Mouse (Mus musculus) mesoderm, embryonic 11.5 days (tissue): ENCODE data around the gene Hoxb8.

Source experiments
- DNase-seq: peaks from one replicate; pipeline ENCODE4 v3.0.0-alpha.2; 2012; ENCODE audit warnings: low read depth, low spot score

Hoxb8 gene

DNA sequence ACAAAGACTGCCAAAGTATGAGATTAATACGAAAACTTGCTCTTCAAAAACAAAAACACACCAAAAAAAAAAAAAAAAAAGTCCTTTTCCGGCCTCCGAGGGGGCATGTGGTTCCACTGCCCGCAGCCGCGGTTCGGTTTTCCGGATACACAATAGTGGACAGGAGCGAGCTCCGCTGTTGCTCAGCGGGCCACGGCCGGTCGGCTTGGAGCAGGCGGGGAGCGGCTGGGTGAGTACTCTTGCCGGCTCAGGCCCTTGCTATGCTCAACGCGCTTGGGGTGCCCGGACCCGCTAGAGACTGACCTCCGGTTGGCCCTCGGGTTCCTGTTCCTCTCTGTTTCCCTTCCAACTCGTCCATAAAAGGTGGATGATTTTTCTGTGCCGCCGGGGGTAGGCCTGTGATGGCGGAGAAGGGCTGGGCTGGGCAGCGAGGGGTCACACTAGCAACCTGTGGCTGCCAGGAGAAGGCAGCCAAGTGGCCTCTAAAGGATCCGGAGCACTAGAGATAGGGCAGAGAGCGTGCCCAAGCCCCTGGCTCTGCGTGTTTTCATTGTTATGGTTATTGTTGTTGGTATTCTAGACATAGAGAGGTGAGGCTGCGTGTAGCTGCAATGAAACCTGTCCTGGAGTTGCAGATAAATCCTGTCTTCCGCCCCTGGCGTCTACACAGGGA lies 33.1 kb downstream of the Hoxb8 start:
- DNase-seq = no peak

DNA sequence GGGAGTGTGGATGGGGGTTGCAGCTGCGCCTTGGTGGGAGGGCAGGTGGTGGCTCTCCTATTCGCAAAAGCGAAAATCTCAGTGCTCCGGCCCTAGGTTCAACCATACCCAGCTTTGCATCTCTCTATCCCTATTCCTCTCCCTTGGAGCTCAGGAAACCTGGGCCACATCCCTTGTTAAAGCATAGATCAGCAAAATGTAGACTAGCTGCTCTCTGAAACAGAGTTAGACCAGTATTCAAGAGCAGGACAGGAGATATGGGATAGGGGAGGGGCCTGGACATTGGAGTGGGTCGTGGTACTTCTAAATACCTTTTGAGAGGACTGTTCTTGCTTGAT lies 33.6 kb downstream of the Hoxb8 start:
- DNase-seq = no peak

DNA sequence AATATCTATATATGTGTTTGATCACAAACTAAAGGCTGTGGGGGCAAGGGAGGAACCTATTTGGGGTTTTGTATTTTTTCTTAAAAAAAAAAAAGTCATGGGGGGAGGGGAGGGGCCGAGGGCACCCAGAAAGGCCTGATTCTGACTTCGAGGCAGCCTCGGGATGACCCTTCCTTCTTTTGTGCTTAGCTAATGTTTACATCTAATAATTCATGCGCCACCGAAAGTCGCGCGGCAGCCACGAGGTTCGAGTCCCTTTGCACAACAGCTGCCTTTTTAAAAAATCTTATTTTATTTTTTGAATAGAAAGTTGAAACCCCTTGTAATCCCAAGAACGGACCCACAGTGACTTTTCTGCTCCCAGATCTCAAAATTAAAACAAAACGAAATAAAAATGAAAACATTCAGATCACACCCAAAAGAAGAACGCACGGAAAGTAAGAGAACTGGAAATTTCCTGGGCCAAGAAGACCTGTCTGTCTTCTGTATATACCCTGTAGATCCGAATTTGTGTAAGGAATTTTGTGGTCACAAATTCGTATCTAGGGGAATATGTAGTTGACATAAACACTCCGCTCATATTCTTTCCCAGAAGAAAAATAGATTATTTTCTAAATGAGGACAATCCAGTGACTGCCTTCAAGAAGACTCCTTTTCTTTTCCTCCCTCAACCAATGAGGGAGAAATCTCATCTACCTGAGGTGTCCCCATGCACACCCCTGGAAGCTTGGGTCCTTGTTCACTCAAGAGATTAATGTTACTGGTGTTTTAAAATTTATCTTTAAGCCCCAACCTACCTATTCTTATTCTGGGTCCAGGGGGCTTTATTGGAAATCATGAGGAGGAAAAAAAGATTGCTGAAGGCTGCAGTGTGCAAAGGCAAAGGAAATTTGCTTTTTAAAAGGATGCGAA lies 35.2 kb downstream of the Hoxb8 start:
- DNase-seq = no peak

DNA sequence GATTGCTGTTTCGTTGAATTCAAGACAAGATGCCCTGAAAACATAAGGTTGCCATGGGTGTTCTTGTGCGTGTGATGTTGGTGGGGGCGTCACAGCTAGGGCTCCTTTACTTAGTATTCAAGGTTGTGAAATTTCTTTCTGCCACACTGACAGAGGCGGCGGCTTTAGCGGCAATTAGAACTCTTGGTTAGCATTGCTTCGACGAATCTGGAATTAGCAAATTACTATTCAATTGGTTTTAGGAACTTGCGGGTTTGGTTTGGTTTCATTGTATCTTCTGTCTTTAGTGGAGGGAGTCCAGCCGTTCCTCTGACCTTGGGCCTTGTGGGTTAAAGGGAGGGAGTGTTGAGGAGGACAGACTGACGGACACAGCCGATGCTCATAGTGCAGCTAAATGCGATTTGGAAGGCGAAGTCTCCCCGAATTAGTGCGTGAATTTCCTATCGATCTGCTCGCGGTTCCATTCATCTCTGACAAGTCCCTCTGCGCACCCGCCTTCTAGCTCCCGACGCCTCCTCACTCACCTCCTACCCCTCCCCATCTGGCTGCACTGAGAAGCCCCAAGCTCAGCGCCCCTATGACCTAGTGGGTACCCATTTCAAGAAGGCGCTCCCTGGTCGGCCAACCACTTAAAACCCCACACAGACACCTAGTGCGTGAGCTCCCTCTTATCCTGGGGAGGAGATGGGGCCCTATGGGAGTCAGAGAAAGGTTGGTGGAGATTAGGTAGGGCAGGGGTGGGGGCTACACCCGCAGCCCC lies 36.1 kb downstream of the Hoxb8 start, which contains the start of gene Hoxb4:
Gene Hoxb4, plus strand, starts transcription at position 660 of the 760 bp plus-strand sequence.
- no peak for DNase-seq

DNA sequence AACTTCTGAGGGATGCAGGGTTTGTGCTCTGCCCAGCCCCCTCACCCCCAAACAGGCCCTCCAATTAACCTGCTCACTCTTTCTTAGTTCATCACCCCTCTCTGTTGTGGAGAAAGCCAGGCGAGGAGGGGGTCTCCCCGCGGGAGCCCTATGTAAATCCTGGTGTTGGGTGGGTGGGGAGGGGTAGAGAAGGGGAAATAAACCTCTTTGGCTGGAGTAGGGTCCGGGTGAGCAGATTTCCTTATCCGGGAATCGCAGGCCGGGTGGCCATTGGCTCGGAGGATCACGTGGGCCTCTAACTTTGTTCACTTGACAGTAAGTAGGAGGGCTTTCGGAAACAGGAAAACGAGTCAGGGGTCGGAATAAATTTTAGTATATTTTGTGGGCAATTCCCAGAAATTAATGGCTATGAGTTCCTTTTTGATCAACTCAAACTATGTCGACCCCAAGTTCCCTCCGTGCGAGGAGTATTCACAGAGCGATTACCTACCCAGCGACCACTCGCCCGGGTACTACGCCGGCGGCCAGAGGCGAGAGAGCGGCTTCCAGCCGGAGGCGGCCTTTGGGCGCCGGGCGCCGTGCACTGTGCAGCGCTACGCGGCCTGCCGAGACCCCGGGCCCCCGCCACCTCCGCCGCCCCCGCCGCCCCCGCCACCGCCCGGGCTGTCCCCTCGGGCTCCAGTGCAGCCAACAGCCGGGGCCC lies 36.8 kb downstream of the Hoxb8 start:
- peak; percentile 90 for DNase-seq

DNA sequence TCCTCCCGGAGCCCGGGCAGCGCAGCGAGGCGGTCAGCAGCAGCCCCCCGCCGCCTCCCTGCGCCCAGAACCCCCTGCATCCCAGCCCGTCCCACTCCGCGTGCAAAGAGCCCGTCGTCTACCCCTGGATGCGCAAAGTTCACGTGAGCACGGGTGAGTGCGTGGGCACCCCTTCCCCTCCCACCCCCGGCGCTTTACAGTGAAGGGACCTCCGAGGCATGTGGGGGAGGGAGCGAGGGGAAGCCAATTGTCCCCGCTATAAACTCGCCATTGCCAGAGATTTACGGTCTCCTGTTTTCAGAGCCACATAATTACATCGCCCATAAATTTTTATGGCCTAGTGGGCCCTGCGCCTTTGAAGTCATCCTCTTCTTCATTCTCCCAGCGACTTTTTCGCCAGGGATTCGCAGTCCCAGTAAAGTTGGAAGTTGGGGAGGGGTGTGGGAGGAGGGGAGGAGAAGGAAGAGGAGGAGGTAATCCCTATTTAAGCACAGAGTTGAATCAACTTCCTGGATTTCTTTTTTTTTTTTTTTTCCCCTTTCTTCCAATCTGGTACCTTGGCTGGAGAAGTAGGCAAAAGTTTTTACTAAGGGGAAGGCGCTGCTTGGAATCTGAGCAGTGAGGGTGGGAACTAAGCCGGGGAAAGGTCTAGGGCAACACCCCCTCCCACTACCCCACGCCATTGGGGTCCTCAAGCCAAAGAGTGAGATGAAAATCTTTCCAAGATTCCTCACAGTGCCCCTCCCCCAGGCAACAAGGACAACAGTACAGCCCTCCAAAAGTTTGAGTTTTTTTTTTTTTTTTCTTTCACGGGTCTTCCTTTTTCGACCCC lies 37.6 kb downstream of the Hoxb8 start:
- DNase-seq = peak; percentile 93

DNA sequence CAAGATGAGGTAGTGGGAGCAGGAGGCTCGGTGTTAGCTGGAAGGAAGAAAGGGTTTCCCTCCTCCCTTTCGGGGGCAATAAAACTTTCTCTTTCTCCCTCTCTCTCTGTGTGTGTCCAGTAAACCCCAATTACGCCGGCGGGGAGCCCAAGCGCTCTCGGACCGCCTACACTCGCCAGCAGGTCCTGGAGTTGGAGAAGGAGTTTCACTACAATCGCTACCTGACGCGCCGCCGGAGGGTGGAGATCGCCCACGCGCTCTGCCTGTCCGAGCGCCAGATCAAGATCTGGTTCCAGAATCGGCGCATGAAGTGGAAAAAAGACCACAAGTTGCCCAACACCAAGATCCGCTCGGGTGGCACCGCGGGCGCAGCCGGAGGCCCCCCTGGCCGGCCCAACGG lies 38.2 kb downstream of the Hoxb8 start:
- no peak for DNase-seq

DNA sequence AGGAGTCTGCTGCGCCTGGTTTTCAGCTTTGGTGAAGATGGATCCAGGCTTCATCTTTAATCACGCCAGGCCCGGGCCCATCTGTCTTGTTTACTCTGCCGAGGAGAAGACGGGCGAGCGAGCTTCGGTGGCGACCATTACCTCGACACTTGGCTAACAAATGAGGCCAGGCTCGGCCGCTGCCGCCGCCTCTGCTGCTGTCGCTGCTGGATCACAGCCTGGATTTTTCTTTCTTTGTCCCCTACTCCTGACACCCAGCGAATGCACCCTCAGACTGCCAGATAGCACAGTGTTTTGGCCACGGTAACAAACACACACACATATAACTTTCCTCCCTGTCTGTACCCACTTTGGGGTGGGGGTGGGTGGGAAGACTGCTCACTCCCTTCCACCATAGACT lies 39.0 kb downstream of the Hoxb8 start:
- no peak for DNase-seq

DNA sequence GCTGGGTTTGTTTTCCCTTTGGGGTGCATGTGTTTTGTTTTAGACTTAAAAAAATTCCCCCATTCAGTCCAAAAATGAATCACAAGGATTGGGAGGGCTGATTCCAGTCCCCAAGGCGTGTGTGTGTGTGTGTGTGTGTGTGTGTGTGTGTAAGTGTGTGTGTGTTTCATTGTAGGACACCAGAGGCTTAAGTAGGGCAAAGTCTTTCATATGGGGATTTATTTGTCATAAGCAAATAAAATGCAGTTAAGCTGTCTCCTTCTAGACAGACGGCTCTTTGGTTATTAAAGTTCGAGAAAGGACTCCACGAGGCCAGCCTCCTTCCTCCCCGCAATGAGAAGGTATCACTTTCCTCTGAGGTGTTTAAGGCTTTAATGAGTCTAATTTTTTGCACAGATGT lies 40.1 kb downstream of the Hoxb8 start:
- no peak for DNase-seq

DNA sequence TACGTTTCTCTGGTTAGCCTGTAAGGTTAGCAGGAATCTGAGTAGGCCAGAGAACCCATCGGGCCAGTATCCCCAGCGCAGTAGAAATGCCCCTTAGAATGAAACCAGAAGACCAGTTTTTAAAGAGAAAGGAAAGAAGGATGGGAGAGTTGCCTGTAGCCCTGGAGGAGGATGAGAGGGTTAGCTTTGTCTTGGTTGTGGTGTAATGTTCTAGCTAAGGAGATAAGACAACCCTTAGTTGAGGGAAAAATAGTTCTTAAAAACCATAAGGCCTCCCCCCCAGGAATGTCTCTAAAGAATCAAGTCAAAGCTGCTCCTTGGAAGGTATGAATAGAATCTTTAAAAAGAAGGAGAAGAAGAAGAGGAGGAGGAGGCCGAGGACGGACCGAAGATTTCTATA lies 41.0 kb downstream of the Hoxb8 start:
- no peak for DNase-seq

DNA sequence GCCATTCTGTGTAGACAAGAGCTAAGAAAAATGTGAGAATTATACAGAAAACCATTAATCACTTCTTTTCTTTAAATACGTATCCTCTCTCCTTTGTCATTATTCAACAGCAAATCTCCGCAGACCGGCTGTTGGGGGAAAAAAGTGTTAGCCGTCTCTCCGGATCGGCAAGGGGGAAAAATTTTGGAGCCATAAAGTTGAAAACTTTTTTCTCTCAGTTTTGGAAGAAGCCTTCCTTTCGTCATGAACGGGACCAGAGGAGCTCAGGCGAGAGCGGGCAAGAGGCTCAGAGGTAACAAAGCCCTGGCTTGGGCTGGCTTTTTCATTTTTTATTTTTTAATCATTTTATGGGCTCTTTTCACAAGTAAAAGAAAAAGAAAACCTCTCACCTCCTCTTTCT lies 41.4 kb downstream of the Hoxb8 start, which contains the start of gene Hoxb3:
Gene Hoxb3, plus strand, starts transcription at position 173 of the 400 bp plus-strand sequence.
- DNase-seq = no peak

DNA sequence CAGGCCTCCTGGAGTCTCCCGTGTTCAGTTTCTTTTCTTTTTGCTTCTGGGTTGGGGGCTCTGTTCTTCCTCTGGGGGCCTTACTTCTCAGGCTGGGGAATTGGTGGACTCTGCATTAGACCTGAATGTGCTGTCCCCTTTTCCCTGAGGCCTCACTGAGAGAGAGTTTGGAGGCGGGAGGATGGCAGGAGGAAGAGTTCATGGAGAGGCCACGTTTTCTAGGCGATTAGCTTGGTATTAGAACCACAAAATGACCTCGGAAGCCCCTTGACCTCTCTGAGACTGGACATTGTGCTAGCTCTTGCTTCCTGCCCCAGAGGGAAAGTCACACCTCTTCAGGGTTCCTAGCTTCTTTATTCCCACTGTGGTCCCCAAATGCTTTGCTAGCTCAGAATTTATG lies 42.4 kb downstream of the Hoxb8 start:
- no peak for DNase-seq

DNA sequence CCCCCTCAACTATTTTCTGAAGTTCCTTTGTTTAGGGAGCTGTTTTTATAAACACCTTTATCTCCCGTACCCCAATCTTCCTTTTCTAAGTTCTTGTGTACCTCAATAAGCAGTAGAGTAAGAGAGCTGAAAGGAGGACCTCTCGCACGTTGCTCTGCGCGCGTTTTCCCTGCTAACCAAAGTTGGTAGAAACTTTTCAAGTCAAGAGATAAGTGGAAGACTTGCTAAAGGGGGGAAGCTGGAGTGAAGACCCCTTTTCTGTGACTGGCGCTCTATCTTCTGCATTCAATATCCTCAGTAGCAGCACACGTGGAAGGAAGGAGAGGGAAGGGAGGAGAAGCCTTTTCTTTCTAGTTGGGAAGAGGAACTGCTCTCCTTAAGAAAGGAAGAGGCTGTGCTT lies 43.3 kb downstream of the Hoxb8 start:
- DNase-seq = no peak

DNA sequence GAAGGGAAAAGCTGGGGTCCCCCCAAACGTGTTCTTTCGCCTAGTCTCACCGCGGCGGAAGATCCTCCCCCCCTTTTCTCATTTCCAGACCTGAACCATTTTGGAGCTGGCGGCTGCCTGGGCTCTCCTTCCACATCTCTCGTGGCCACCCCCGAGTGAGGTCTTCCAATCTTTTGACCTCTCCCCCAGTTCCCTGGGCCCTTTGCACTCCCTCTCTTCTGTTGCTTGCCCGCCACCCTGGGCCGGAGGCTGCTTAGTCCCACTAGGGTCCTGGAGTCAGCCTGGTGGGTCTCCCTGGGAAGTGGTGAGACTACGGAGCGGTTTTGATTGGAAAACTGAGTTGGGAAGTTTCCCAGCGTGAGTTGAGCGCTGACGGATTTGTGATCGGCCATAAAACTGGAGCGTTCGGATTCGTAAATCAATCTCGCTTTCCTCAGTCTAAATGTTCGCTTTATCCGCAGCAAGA lies 44.1 kb downstream of the Hoxb8 start:
- DNase-seq = peak; percentile 85

DNA sequence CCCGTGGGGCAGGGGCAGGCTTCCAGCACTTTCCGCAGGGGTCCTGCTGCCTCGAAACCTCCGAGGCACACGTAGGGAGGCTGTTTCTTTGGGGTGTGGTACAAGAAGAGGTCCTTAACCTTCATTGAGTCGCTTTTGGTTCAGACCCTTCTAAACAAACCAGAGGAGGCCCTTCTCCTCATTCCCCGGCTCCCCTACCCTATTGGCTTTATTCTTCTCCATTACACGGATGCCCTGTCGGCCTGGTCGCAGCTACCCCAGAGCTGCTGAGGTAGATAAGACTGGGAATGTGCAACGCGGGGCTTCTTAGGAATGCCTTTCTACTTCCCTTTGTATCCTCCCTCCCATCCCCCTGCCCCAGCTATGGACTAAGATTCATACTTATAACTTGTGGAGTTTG lies 45.0 kb downstream of the Hoxb8 start:
- DNase-seq = no peak

DNA sequence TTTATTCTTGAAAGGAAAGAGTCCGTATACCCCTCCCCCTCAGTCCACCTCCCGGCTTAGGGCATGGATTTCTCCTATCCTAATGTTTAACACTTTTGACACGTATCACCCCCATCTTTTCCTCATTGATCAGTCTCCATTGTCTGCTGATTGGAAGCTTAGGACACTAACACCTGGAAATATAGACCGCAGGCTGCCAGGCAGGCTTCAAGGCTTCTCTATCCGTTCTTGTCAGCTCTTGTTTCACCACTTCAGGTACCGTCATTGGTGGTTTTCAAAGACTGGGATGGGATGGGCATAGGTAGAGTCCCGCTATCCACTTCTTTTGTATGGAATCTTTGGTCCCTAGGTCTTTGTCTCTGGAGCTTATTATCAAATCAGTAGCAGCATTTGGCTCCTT lies 45.4 kb downstream of the Hoxb8 start:
- no peak for DNase-seq

DNA sequence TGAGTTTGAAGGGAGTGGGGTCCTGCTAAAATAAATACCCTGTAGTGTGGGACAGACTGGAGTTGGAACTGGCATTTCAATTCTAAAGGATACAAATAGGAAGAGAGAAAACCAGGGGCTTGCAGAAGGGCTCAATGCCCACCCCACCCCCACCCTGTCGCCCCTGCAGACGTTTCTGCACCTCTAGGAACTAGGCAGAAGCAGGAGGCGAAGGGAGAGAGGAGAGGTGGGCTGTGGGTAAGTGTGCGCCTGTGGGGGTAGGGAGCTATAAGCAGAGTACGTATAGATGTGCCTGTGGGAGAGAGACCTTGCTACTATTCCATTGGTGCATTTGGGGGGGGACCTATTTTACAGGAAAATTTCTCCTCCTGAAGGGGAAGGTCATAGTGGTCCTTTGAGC lies 46.0 kb downstream of the Hoxb8 start:
- DNase-seq = no peak

DNA sequence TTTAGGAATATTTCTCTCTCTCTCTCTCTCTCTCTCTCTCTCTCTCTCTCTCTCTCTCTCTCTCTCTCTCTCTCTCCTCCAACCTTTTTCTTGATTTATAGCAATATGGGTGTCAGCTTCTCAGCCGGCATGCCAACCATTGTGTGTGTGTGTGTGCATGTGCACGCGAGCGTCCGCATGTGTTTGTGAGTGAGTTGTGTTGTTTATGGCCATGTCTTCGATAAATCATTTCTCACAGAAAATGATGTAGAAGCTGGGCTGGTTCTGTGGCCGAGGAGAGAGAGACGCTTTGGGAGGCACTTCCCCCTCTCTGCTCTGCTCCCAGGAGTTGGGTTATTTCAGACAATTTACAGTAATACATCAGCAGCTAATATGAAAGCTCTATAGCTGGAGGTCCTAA lies 46.9 kb downstream of the Hoxb8 start:
- no peak for DNase-seq

DNA sequence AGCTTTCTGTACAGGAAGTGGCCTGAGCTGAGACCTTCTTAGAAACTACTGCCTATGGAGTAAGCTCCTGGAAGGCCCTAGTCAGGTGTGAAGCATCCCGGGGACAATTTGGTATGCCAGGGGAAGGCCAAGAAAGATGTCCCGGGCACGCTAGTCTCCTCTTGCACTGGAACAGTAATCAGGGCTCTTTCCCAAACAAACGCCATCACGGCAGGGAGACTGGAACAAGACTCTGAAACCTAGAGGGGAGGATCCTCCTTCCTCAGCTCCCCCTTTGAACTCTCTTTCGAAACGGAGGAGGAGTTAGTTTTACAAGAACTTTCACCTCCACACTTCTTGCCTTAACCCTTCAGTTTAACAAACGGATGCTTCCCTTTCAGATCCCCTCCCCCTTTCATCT lies 50.4 kb downstream of the Hoxb8 start:
- no peak for DNase-seq

DNA sequence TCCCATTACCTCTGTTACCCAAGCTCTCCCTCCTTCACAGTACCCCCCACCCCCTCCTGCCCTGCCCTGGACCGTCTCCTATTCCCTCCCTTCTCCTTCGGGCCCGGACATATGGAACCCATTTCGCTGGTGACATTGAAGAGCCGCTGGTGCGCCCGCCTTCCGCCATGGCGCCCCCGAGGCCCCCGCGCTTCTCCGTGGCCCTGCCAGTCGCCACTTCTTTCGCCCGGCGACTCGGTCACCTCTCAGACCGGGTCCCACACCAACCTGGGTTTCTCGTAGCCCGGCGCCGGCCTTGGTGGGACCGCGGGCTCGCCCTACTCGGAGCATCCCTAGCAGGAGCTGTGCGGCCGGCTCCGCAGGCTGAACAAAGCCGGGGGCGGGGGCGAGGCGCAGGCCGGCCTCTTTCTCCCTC lies 50.9 kb downstream of the Hoxb8 start:
- no peak for DNase-seq
